Mouse (Mus musculus): ENCODE measurements around the gene Ppp3ca. TPM values are rescaled to one million over a fixed set of nuclear protein-coding genes. Genes with fewer than 3 reads are reported as not detected.

Ppp3ca gene
- polyA plus RNA-seq, 1 experiment, result 9.7 TPM

GRCm38 (mm10) chr3:136830687-136831220 is 160.8 kb downstream of the Ppp3ca start:
- H3K79me2 ChIP-seq (ENCODE audit: control insufficient read depth, insufficient read depth), result no peaks in the 10 kb centered on the region
- H3K4me3 ChIP-seq (ENCODE audit: insufficient read depth, poor library complexity, severe bottlenecking), result no peak overlapping the region
- no peaks in the 10 kb centered on the region for H3K36me3 ChIP-seq (ENCODE audit: control insufficient read depth, insufficient read depth)
- H3K79me3 ChIP-seq (ENCODE audit: low read depth), result peaks cover 2% of the 10 kb centered on the region
- no peak overlapping the region for H3ac ChIP-seq (ENCODE audit: control insufficient read depth, insufficient read length, low read depth)
- no peaks in the 10 kb centered on the region for H3K27me3 ChIP-seq (ENCODE audit: control insufficient read depth, insufficient read depth, insufficient read length)
- TF ChIP-seq MAX (IDR thresholded peaks at IDR 0.05), result no peak
- no peak for TF ChIP-seq CEBPB (IDR thresholded peaks at IDR 0.05; ENCODE audit: low read depth)
- TF ChIP-seq USF1 (IDR thresholded peaks at IDR 0.05; ENCODE audit: low read depth), result no peak
- no peak for TF ChIP-seq FOSL1 (IDR thresholded peaks at IDR 0.05; ENCODE audit: insufficient read depth, low read length, poor library complexity, severe bottlenecking)
- no peak for TF ChIP-seq CTCF (IDR thresholded peaks at IDR 0.05; ENCODE audit: control insufficient read depth, insufficient read depth, insufficient read length)
- TF ChIP-seq MYOG (IDR thresholded peaks at IDR 0.05; ENCODE audit: control insufficient read depth, extremely low read depth, insufficient read length), result no peak
- TF ChIP-seq MYOD1 (IDR thresholded peaks at IDR 0.05; ENCODE audit: control insufficient read depth, insufficient read length, low read depth), result no peak

DNA sequence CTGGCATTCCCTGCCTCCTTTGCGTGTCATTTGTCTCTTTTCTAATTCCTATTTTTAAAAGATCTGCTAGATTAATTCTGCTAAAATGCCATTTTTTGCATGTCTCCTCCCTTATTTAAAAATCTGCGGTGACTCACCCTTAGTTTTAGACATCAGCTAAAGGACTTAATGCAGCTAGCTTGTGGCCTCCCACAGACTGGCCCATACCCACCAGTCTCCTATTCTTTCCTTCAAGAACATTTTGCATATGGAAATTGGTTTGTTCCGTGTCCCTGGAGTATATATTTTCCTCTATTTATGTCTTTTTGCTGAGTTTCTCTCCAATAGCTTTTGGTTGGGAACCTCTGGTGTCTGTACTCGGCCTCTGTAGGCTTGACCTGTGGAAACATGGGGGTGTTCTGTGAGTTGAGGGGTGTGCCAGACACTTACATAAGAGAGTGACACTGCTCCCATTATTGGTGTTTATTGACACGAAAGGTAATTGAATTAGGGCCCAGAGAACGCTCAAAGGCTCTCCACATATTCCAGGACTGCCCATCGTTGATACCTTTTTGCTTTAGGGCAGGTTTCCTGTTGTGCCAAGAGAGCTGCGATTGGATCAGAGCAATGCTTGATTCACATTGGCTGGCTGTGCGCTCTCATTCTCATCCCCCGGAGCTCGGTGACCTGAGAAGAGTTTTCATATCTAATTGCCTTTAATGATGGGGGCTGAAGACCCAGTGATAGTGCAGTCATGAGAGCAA is 163.2 kb downstream of the Ppp3ca start:
- Histone ChIP-seq H3K4me3 (ENCODE audit: insufficient read depth, poor library complexity, severe bottlenecking) (no peak overlapping the region), H3K27me3 (ENCODE audit: control insufficient read depth, insufficient read depth, insufficient read length) (no peaks in the 10 kb centered on the region), H3K36me3 (ENCODE audit: control insufficient read depth, insufficient read depth) (no peaks in the 10 kb centered on the region), H3K79me2 (ENCODE audit: control insufficient read depth, insufficient read depth) (no peaks in the 10 kb centered on the region), H3ac (ENCODE audit: control insufficient read depth, insufficient read length, low read depth) (no peak overlapping the region), H3K79me3 (ENCODE audit: low read depth) (peaks cover 2% of the 10 kb centered on the region)
- TF ChIP-seq USF1 (IDR thresholded peaks at IDR 0.05; ENCODE audit: low read depth) (no peak), MAX (IDR thresholded peaks at IDR 0.05) (no peak), MYOD1 (IDR thresholded peaks at IDR 0.05; ENCODE audit: control insufficient read depth, insufficient read length, low read depth) (no peak), MYOG (IDR thresholded peaks at IDR 0.05; ENCODE audit: control insufficient read depth, extremely low read depth, insufficient read length) (no peak), FOSL1 (IDR thresholded peaks at IDR 0.05; ENCODE audit: insufficient read depth, low read length, poor library complexity, severe bottlenecking) (no peak), CTCF (IDR thresholded peaks at IDR 0.05; ENCODE audit: control insufficient read depth, insufficient read depth, insufficient read length) (no peak), CEBPB (IDR thresholded peaks at IDR 0.05; ENCODE audit: low read depth) (no peak)

DNA sequence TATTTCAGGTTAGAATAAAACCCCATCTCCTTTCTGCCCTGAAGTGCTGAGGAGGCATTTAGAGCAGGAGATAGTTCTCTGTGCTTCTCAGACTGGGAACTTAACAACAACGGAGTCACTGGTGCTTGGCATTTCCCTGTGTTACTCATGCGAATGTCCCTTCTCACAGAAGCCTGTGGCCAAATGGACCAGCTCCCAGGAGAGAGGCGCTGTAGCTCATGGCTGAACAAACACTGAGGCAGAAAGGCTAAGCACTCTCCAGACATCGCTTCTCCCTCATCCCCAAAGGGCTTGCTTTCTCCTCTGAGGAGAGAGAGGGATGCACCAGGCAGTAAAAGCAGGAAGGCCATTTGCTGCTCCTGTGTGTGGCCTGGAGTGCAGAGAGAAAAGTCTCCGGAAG is 164.0 kb downstream of the Ppp3ca start:
- Histone ChIP-seq H3ac (ENCODE audit: control insufficient read depth, insufficient read length, low read depth) (no peak overlapping the region), H3K27me3 (ENCODE audit: control insufficient read depth, insufficient read depth, insufficient read length) (no peaks in the 10 kb centered on the region), H3K79me3 (ENCODE audit: low read depth) (peaks cover 2% of the 10 kb centered on the region), H3K4me3 (ENCODE audit: insufficient read depth, poor library complexity, severe bottlenecking) (no peak overlapping the region), H3K79me2 (ENCODE audit: control insufficient read depth, insufficient read depth) (no peaks in the 10 kb centered on the region), H3K36me3 (ENCODE audit: control insufficient read depth, insufficient read depth) (no peaks in the 10 kb centered on the region)
- TF ChIP-seq MYOG (IDR thresholded peaks at IDR 0.05; ENCODE audit: control insufficient read depth, extremely low read depth, insufficient read length), result no peak
- TF ChIP-seq MYOD1 (IDR thresholded peaks at IDR 0.05; ENCODE audit: control insufficient read depth, insufficient read length, low read depth), result no peak
- no peak for TF ChIP-seq FOSL1 (IDR thresholded peaks at IDR 0.05; ENCODE audit: insufficient read depth, low read length, poor library complexity, severe bottlenecking)
- no peak for TF ChIP-seq MAX (IDR thresholded peaks at IDR 0.05)
- no peak for TF ChIP-seq CTCF (IDR thresholded peaks at IDR 0.05; ENCODE audit: control insufficient read depth, insufficient read depth, insufficient read length)
- TF ChIP-seq USF1 (IDR thresholded peaks at IDR 0.05; ENCODE audit: low read depth), result no peak
- no peak for TF ChIP-seq CEBPB (IDR thresholded peaks at IDR 0.05; ENCODE audit: low read depth)

DNA sequence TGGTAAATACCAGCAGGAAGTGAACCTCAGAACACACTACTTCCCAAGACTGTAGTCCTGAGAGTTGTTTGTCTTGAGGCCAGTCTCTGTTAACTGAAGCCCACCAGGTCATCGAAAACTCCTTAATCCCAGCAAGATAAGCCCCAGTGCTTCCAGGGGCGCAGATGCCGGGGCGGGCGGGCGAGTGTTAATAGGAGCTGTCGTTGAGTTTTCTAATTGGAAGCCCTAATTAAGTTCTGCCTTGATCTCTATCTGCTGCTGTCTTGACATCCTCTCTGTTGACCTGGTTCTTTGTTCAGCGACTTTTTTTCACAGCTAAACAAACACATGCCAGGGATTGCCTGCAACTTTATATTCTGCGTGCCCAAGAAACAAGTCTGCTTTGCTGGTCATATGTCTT is 165.9 kb downstream of the Ppp3ca start:
- peaks cover 2% of the 10 kb centered on the region for H3K79me3 ChIP-seq (ENCODE audit: low read depth)
- TF ChIP-seq USF1 (IDR thresholded peaks at IDR 0.05; ENCODE audit: low read depth) (no peak), CTCF (IDR thresholded peaks at IDR 0.05; ENCODE audit: control insufficient read depth, insufficient read depth, insufficient read length) (no peak), FOSL1 (IDR thresholded peaks at IDR 0.05; ENCODE audit: insufficient read depth, low read length, poor library complexity, severe bottlenecking) (no peak), MAX (IDR thresholded peaks at IDR 0.05) (no peak), MYOG (IDR thresholded peaks at IDR 0.05; ENCODE audit: control insufficient read depth, extremely low read depth, insufficient read length) (no peak), CEBPB (IDR thresholded peaks at IDR 0.05; ENCODE audit: low read depth) (no peak), MYOD1 (IDR thresholded peaks at IDR 0.05; ENCODE audit: control insufficient read depth, insufficient read length, low read depth) (no peak)
- no peak overlapping the region for H3K4me3 ChIP-seq (ENCODE audit: insufficient read depth, poor library complexity, severe bottlenecking)
- no peak overlapping the region for H3ac ChIP-seq (ENCODE audit: control insufficient read depth, insufficient read length, low read depth)
- no peaks in the 10 kb centered on the region for H3K79me2 ChIP-seq (ENCODE audit: control insufficient read depth, insufficient read depth)
- no peaks in the 10 kb centered on the region for H3K36me3 ChIP-seq (ENCODE audit: control insufficient read depth, insufficient read depth)
- H3K27me3 ChIP-seq (ENCODE audit: control insufficient read depth, insufficient read depth, insufficient read length), result no peaks in the 10 kb centered on the region

GRCm38 (mm10) chr3:136836319-136837193 is 166.6 kb downstream of the Ppp3ca start:
- TF ChIP-seq MYOD1 (IDR thresholded peaks at IDR 0.05; ENCODE audit: control insufficient read depth, insufficient read length, low read depth) (no peak), CTCF (IDR thresholded peaks at IDR 0.05; ENCODE audit: control insufficient read depth, insufficient read depth, insufficient read length) (no peak), MAX (IDR thresholded peaks at IDR 0.05) (no peak), FOSL1 (IDR thresholded peaks at IDR 0.05; ENCODE audit: insufficient read depth, low read length, poor library complexity, severe bottlenecking) (no peak)
- no peak overlapping the region for H3ac ChIP-seq (ENCODE audit: control insufficient read depth, insufficient read length, low read depth)
- no peaks in the 10 kb centered on the region for H3K79me2 ChIP-seq (ENCODE audit: control insufficient read depth, insufficient read depth)
- no peak overlapping the region for H3K4me3 ChIP-seq (ENCODE audit: insufficient read depth, poor library complexity, severe bottlenecking)
- no peaks in the 10 kb centered on the region for H3K27me3 ChIP-seq (ENCODE audit: control insufficient read depth, insufficient read depth, insufficient read length)
- no peaks in the 10 kb centered on the region for H3K36me3 ChIP-seq (ENCODE audit: control insufficient read depth, insufficient read depth)
- H3K79me3 ChIP-seq (ENCODE audit: low read depth), result peaks cover 2% of the 10 kb centered on the region
